Mouse (Mus musculus): ENCODE data around the gene 1810013L24Rik. TPM values are rescaled to one million over a fixed set of nuclear protein-coding genes. Genes with fewer than 3 reads are reported as not detected.
A peak's percentile ranks its signal among the peaks of the same experiment; 100 is the strongest.

The 1810013L24Rik gene
- total RNA-seq, 2 experiments from 2014 or later = 80.9 to 111 TPM

DNA sequence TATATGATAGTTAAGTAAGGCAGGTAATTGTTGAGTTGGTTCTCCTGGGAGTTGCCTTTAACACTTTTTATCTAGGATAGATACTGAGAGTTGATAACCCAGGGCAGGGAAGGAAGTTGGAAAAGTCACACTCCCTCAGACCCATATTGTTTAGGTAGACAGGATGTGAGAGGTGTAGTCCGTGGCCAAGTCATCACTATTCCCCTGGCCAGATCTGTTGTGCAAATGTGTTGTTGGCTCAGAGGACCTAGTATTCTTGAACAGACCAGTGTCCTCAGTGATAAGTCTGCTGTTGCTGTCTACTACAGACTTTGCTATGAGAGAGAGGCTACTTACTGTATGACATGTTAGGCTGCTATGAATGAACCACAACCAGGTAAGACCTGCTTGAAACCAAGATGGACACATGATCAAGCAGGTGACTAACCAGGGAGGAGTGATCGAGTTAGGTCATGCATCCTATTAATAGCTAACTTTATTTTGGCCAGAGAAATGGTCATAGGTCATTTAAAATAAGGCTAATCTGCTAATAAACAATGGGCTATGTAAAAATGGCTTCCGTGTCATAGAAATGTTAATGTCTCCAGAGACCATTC lies 13.8 kb downstream of the 1810013L24Rik start:
- Histone ChIP-seq H3K27ac (peak overlapping the region; percentile 71), H3K4me3 (peak overlapping the region; percentile 3; the same call in 1 of the 2 replicates)
- intact Hi-C loops (cut with DNase I) = no loop called here
- no peak for TF ChIP-seq CTCF (IDR thresholded peaks at IDR 0.05)
- DNase-seq = no peak

DNA sequence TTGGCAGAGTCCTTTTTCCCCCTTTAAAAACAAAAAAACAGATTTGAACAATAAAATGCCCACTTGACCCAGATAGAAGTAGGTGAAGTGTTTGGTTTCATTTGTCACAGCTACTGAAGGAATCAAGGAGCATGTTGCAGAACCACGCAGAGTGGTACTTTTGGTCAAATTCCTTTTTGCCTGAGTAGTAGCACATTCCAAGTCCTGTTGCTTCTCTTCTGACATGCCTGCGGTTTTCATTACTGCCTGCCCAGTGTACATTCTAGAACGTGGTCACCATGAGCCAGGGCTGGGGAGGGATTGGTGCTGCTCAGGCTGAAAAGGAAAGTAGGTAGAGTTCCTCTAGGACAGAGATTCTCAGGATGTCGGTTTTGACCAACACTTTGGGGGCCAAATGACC lies 16.1 kb downstream of the 1810013L24Rik start:
- no peak for DNase-seq
- H3K27ac ChIP-seq = peak overlapping the region; percentile 32; the same call in 1 of the 2 replicates
- no peak overlapping the region for H3K4me3 ChIP-seq
- TF ChIP-seq CTCF (IDR thresholded peaks at IDR 0.05) = no peak
- intact Hi-C loops (cut with DNase I) = no loop called here

GRCm38 (mm10) chr16:8848309-8849068 lies 18.6 kb downstream of the 1810013L24Rik start:
- DNase-seq = no peak
- no peak overlapping the region; the same call in 1 of the 2 replicates for H3K4me3 ChIP-seq
- TF ChIP-seq CTCF (IDR thresholded peaks at IDR 0.05) = no peak
- intact Hi-C loops (cut with DNase I) = loop anchor here (2.0 kb wide), 1 partner anchor 18 kb away; the partner anchor contains the start of gene 1810013L24Rik
- H3K27ac ChIP-seq = peak overlapping the region; percentile 63

- no peak for TF ChIP-seq CTCF (IDR thresholded peaks at IDR 0.05)
- intact Hi-C loops (cut with DNase I) = loop anchor here (2.0 kb wide), 1 partner anchor 19 kb away; the partner anchor contains the start of gene 1810013L24Rik
- no peak for DNase-seq
- Histone ChIP-seq H3K4me3 (no peak overlapping the region), H3K27ac (peak overlapping the region; percentile 63)
These were observed 20.0 kb downstream of the 1810013L24Rik start for GRCm38 (mm10) chr16:8849929-8850328.

- no peak overlapping the region for H3K4me3 ChIP-seq
- no peak for TF ChIP-seq CTCF (IDR thresholded peaks at IDR 0.05)
- no peak for DNase-seq
- intact Hi-C loops (cut with DNase I) = no loop called here
- H3K27ac ChIP-seq = no peak overlapping the region
These were observed 25.2 kb downstream of the 1810013L24Rik start for GRCm38 (mm10) chr16:8855143-8855542.

DNA sequence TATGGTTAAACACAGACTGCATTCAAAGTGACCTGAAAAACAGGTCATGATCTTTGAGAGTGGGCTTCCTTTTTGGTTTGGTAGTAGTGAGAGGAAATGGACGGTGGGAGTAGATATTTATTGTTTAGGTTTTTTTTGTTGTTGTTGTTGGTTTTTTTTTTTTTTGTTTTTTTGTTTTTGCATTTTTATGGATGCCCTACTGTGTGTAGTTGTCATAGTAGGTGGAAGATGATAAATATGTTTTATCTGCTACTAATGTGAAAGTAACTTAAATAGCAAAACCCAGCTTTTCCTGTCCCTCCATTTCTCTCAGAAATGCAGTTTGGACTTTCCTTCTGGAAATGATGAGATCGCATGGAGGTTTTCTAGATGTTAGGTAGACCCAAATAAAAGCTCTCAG lies 26.9 kb downstream of the 1810013L24Rik start:
- DNase-seq = no peak
- intact Hi-C loops (cut with DNase I) = no loop called here
- H3K4me3 ChIP-seq = no peak overlapping the region

DNA sequence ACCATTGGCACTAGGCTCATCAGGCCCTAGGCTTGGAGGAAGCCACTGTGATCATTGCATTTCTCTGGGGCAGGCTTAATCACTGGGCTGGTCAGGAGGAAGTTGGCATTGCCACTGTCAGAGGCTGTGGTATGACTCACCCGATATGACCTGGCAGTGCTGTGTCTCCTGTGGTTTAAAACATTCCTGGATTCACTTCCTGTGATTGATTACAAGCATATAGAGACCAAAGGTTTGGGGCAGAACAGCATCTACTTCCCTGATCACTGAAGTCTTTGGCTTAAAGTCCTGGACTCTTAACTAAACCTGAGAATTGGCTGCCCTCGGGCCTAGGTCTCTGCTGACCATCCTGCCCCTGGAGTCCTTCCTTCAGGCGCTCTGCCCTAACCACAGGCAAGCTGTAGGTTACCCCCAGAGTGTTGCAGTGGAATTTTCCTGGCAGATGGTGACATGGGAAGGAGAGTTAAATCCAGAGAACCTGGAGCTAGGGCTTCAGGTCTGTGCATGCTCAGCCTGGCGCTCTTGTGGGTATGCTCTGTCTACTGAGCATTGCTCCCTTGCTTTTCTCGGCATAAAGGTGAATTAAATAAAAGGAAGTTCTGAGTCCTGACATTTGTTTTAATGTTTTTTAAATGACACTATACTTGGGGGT lies 32.6 kb downstream of the 1810013L24Rik start:
- peak; percentile 33 for DNase-seq
- intact Hi-C loops (cut with DNase I) = no loop called here
- peak overlapping the region; percentile 92 for H3K27ac ChIP-seq
- no peak overlapping the region for H3K4me3 ChIP-seq
- no peak for TF ChIP-seq CTCF (IDR thresholded peaks at IDR 0.05)

More for the DNA sequence above, 26.9 kb downstream of the 1810013L24Rik start:
- no peak for TF ChIP-seq CTCF (IDR thresholded peaks at IDR 0.05)
- no peak overlapping the region for H3K27ac ChIP-seq

GRCm38 (mm10) chr16:8864223-8864631 lies 34.3 kb downstream of the 1810013L24Rik start:
- peak overlapping the region; percentile 65 for H3K4me3 ChIP-seq

GRCm38 (mm10) chr16:8867406-8867955 lies 37.6 kb downstream of the 1810013L24Rik start:
- no peak for TF ChIP-seq CTCF (IDR thresholded peaks at IDR 0.05)

More at GRCm38 (mm10) chr16:8864223-8864631, 34.3 kb downstream of the 1810013L24Rik start:
- no peak for TF ChIP-seq CTCF (IDR thresholded peaks at IDR 0.05)
- H3K27ac ChIP-seq = peak overlapping the region; percentile 92
- DNase-seq = no peak
- intact Hi-C loops (cut with DNase I) = no loop called here

GRCm38 (mm10) chr16:8868506-8868905 lies 38.6 kb downstream of the 1810013L24Rik start:
- H3K27ac ChIP-seq = no peak overlapping the region
- intact Hi-C loops (cut with DNase I) = loop anchor here (2.0 to 5.0 kb wide), 2 partner anchors 36 to 62 kb away; partner anchors contain the start of gene 1810013L24Rik
- no peak overlapping the region for H3K4me3 ChIP-seq
- no peak for DNase-seq
- no peak for TF ChIP-seq CTCF (IDR thresholded peaks at IDR 0.05)

More at GRCm38 (mm10) chr16:8867406-8867955, 37.6 kb downstream of the 1810013L24Rik start:
- Histone ChIP-seq H3K4me3 (no peak overlapping the region), H3K27ac (no peak overlapping the region)
- DNase-seq = no peak
- intact Hi-C loops (cut with DNase I) = loop anchor here (5.0 kb wide), 1 partner anchor 35 kb away; the partner anchor contains the start of gene 1810013L24Rik

GRCm38 (mm10) chr16:8869715-8870114 lies 39.8 kb downstream of the 1810013L24Rik start:
- peak; percentile 99; the same call in 1 of the 2 replicates for TF ChIP-seq CTCF (IDR thresholded peaks at IDR 0.05)
- intact Hi-C loops (cut with DNase I) = loop anchor here (1.0 to 10.0 kb wide), 5 partner anchors 37 to 1545 kb away; partner anchors contain the start of genes 1810013L24Rik and Nubp1
- DNase-seq = peak; percentile 79
- Histone ChIP-seq H3K27ac (no peak overlapping the region), H3K4me3 (no peak overlapping the region)

DNA sequence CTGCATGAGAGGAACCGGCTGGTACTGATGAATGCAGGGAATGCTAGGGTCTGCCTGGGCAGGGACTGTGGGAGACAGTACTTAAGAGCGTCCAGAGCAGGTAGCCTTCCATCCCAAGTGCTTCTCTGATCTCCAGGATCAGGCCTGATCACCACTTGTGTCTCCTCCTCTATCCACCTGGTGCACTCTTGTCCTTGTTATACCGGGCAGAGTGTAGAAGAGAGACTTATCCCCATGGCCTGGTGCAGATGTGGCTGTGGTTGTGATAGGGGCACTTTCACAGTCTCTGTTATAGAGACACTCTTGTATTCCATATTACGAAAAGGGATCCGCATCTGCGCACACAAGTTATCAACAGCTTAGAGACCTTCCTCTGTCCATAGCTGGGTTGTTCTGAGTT lies 41.5 kb downstream of the 1810013L24Rik start:
- TF ChIP-seq CTCF (IDR thresholded peaks at IDR 0.05) = no peak
- Histone ChIP-seq H3K27ac (no peak overlapping the region), H3K4me3 (no peak overlapping the region)
- intact Hi-C loops (cut with DNase I) = loop anchor here (10.0 kb wide), 2 partner anchors 377 to 1543 kb away; partner anchors contain the start of gene Nubp1
- DNase-seq = no peak

Measured in gastrocnemius, adult 2 months (tissue).